Mouse (Mus musculus): Measurements from ENCODE around the gene Sap18b. TPM values are rescaled to one million over a fixed set of nuclear protein-coding genes. Genes with fewer than 3 reads are reported as not detected.

Gene Sap18b
- 270 and 337 TPM in 2 replicates for polyA plus RNA-seq (2015; fragmentation: Nextera tagmentation; extraction: Ambion mirVana)

GRCm38 (mm10) chr8:95825162-95825561, at the start of gene Sap18b:
Gene Sap18b (plus strand): TSS chr8:95825346.

GRCm38 (mm10) chr8:95807331-95807843, 17.8 kb upstream of the Sap18b start, which contains the start of gene Cnot1:
Gene Cnot1 (minus strand): TSS chr8:95807464.

GRCm38 (mm10) chr8:95853102-95853843, 28.1 kb downstream of the Sap18b start, which contains the start of gene Slc38a7:
Gene Slc38a7 (minus strand): TSS chr8:95853539.

Other genes with a start within 250 kb of the Sap18b start
- gene Prss54, start 249.0 kb upstream of the Sap18b start, polyA plus RNA-seq (2015; fragmentation: Nextera tagmentation; extraction: Ambion mirVana): 0.10 TPM in 1 of 2 replicates, not detected in the other
- 3.9 and 4.6 TPM in 2 replicates for gene Gins3, start 191.9 kb upstream of the Sap18b start, polyA plus RNA-seq (2015; fragmentation: Nextera tagmentation; extraction: Ambion mirVana)
- gene Ndrg4, start 148.4 kb upstream of the Sap18b start, polyA plus RNA-seq (2015; fragmentation: Nextera tagmentation; extraction: Ambion mirVana): 759 and 799 TPM in 2 replicates
- 33.3 and 33.4 TPM in 2 replicates for gene Setd6, start 109.5 kb upstream of the Sap18b start, polyA plus RNA-seq (2015; fragmentation: Nextera tagmentation; extraction: Ambion mirVana)
- gene Cnot1, start 17.9 kb upstream of the Sap18b start, polyA plus RNA-seq (2015; fragmentation: Nextera tagmentation; extraction: Ambion mirVana): 19.3 and 22.8 TPM in 2 replicates
- 17.4 and 17.8 TPM in 2 replicates for gene Slc38a7, start 28.2 kb downstream of the Sap18b start, polyA plus RNA-seq (2015; fragmentation: Nextera tagmentation; extraction: Ambion mirVana)
- gene Got2, start 63.2 kb downstream of the Sap18b start, polyA plus RNA-seq (2015; fragmentation: Nextera tagmentation; extraction: Ambion mirVana): 226 and 236 TPM in 2 replicates

All from neural tube, postnatal 0 days (tissue).